Mouse (Mus musculus) C2C12 (cell line): ENCODE data around the gene Ly6g6d. TPM values are rescaled to one million over a fixed set of nuclear protein-coding genes. Genes with fewer than 3 reads are reported as not detected.

Experiments
- H3K27me3 ChIP-seq: one replicate; pipeline ENCODE4 v1.6.1; 2011; ENCODE audit not compliant: control insufficient read depth, insufficient read depth, insufficient read length
- H3K36me3 ChIP-seq: one replicate; pipeline ENCODE4 v1.6.1; 2011; ENCODE audit not compliant: control insufficient read depth, insufficient read depth
- H3K4me3 ChIP-seq: one replicate; pipeline ENCODE4 v1.5.1; 2011; ENCODE audit warnings: mild to moderate bottlenecking, control low read depth; ENCODE audit not compliant: poor library complexity, insufficient read depth, severe bottlenecking
- H3K79me2 ChIP-seq: one replicate; pipeline ENCODE4 v1.6.1; 2011; ENCODE audit not compliant: control insufficient read depth, insufficient read depth
- H3K79me3 ChIP-seq: one replicate; pipeline ENCODE4 v1.6.1; 2011; ENCODE audit warnings: low read depth, control low read depth
- H3ac ChIP-seq: one replicate; pipeline ENCODE3; 2011; ENCODE audit warnings: low read depth; ENCODE audit not compliant: control insufficient read depth, insufficient read length
- CEBPB ChIP-seq: IDR thresholded peaks from one replicate; pipeline ENCODE4 v1.6.1; 2011; ENCODE audit warnings: low read depth, mild to moderate bottlenecking, control low read depth, moderate library complexity
- CTCF ChIP-seq: IDR thresholded peaks from one replicate; pipeline ENCODE4 v1.5.1; 2011; ENCODE audit not compliant: control insufficient read depth, insufficient read depth, insufficient read length
- FOSL1 ChIP-seq: IDR thresholded peaks from one replicate; pipeline ENCODE4 v1.8.0; 2011; ENCODE audit warnings: mild to moderate bottlenecking, low read length; ENCODE audit not compliant: poor library complexity, insufficient read depth, severe bottlenecking
- MAX ChIP-seq: IDR thresholded peaks from one replicate; pipeline ENCODE4 v1.6.1; 2011; ENCODE audit warnings: mild to moderate bottlenecking, control low read depth
- MYOD1 ChIP-seq: IDR thresholded peaks from one replicate; pipeline ENCODE4 v1.6.1; 2011; ENCODE audit warnings: low read depth; ENCODE audit not compliant: control insufficient read depth, insufficient read length
- MYOG ChIP-seq: IDR thresholded peaks from one replicate; pipeline ENCODE4 v1.6.1; 2011; ENCODE audit not compliant: control insufficient read depth, insufficient read length; ENCODE audit errors: extremely low read depth
- USF1 ChIP-seq: IDR thresholded peaks from one replicate; pipeline ENCODE4 v1.6.1; 2011; ENCODE audit warnings: low read depth, mild to moderate bottlenecking, control low read depth, moderate library complexity
- polyA plus RNA-seq: library from polyadenylated mRNA; unstranded; fragments of >200 nt; fragmentation: generic; extraction: Trizol; gene quantifications from one replicate; pipeline ENCODE4 v1.2.1, GENCODE M21; 2012; ENCODE audit warnings: missing spikeins

The Ly6g6d gene
- polyA plus RNA-seq, 1 experiment = not detected

DNA sequence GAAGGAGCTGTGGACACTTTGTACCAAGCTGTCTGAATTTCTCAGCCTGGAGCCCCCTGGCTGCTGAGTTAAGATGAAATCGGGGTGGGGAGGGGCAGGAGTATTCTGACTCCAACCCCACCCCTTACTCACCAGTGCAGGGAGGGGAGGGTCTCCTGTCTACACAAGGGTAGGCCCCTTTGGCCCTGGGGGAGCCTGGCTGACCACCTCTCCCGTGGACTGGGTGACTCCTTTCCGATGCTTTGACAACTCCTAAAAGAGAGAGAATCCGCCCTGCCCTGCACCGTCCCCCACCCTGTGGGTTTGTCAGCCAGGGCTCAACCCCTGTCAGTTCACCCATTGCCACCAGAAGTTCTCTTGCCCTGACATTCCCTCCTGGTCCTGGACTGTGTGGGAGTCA lies 51.7 kb downstream of the Ly6g6d start:
- no peaks in the 10 kb centered on the region for H3K36me3 ChIP-seq
- no peaks in the 10 kb centered on the region for H3K27me3 ChIP-seq
- H3ac ChIP-seq = no peak overlapping the region
- no peaks in the 10 kb centered on the region for H3K79me3 ChIP-seq
- TF ChIP-seq MAX (no peak), MYOG (no peak), CTCF (no peak), USF1 (no peak), FOSL1 (no peak), CEBPB (no peak), MYOD1 (no peak)
- no peaks in the 10 kb centered on the region for H3K79me2 ChIP-seq
- no peak overlapping the region for H3K4me3 ChIP-seq

GRCm38 (mm10) chr17:35024691-35025488 lies 53.0 kb downstream of the Ly6g6d start:
- Histone ChIP-seq H3K36me3 (no peaks in the 10 kb centered on the region), H3K27me3 (no peaks in the 10 kb centered on the region), H3K79me2 (no peaks in the 10 kb centered on the region), H3K4me3 (no peak overlapping the region), H3K79me3 (no peaks in the 10 kb centered on the region), H3ac (no peak overlapping the region)
- TF ChIP-seq FOSL1 (no peak), CTCF (no peak), MYOG (no peak), MYOD1 (no peak)

GRCm38 (mm10) chr17:35024261-35024660 lies 53.6 kb downstream of the Ly6g6d start:
- H3K79me3 ChIP-seq = no peaks in the 10 kb centered on the region
- H3ac ChIP-seq = no peak overlapping the region
- H3K79me2 ChIP-seq = no peaks in the 10 kb centered on the region
- H3K4me3 ChIP-seq = no peak overlapping the region
- TF ChIP-seq MYOD1 (no peak), CTCF (no peak), USF1 (no peak), FOSL1 (no peak), CEBPB (no peak), MAX (no peak), MYOG (no peak)
- H3K27me3 ChIP-seq = no peaks in the 10 kb centered on the region
- H3K36me3 ChIP-seq = no peaks in the 10 kb centered on the region

DNA sequence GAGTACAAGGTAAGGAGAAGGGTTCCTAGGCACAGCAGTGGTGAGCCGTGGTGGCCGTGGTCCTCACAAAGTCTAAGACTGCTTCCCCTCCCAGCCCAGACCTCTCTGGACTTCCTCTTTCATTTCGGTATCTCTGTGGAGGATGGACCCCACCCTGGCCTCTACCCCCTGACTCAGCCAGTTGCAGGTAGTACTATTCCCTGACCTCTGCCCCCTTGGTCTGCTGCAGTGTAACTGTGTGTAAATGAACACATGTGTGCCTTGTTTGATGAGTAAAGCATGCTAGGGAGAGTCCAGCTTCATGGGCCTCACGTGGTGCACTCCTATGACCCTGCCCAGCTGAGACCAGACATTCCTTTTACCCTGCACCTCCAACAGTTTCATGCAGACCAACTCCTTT lies 54.1 kb downstream of the Ly6g6d start:
- no peak overlapping the region for H3K4me3 ChIP-seq
- H3K79me2 ChIP-seq = no peaks in the 10 kb centered on the region
- no peaks in the 10 kb centered on the region for H3K27me3 ChIP-seq
- no peaks in the 10 kb centered on the region for H3K36me3 ChIP-seq
- H3ac ChIP-seq = no peak overlapping the region
- no peak for TF ChIP-seq FOSL1
- no peaks in the 10 kb centered on the region for H3K79me3 ChIP-seq

DNA sequence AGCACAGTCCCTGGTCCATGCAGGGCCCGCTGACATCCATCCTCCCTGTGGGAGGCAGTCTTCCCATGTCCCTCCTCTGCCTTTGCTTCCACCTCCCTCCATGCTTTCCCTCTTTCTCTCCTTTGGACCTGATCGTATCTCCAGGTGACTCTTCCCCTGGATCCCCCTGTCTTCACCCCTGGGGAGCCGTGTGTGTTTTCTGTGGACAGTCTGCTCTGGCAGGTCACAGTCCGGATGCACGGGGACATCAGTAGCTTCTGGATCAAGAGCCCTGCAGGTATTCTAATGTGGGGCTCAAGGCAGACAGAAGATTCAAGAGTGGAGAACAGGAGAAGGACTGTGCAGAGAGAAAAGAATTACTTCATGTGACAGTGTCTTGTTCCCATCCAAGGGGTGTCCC lies 54.6 kb downstream of the Ly6g6d start:
- H3K36me3 ChIP-seq = no peaks in the 10 kb centered on the region
- no peak for TF ChIP-seq MAX
- TF ChIP-seq MYOD1 = no peak
- TF ChIP-seq FOSL1 = no peak
- no peak for TF ChIP-seq USF1
- no peak for TF ChIP-seq MYOG
- TF ChIP-seq CEBPB = no peak
- TF ChIP-seq CTCF = no peak
- no peaks in the 10 kb centered on the region for H3K79me3 ChIP-seq
- H3K4me3 ChIP-seq = no peak overlapping the region
- no peaks in the 10 kb centered on the region for H3K27me3 ChIP-seq
- H3ac ChIP-seq = no peak overlapping the region
- no peaks in the 10 kb centered on the region for H3K79me2 ChIP-seq

GRCm38 (mm10) chr17:35022541-35023060 lies 55.3 kb downstream of the Ly6g6d start:
- Histone ChIP-seq H3K79me2 (no peaks in the 10 kb centered on the region), H3ac (no peak overlapping the region), H3K4me3 (no peak overlapping the region), H3K79me3 (no peaks in the 10 kb centered on the region), H3K27me3 (no peaks in the 10 kb centered on the region), H3K36me3 (no peaks in the 10 kb centered on the region)
- TF ChIP-seq CEBPB (no peak), MAX (no peak), MYOG (no peak)
